In the genomic region with DNA sequence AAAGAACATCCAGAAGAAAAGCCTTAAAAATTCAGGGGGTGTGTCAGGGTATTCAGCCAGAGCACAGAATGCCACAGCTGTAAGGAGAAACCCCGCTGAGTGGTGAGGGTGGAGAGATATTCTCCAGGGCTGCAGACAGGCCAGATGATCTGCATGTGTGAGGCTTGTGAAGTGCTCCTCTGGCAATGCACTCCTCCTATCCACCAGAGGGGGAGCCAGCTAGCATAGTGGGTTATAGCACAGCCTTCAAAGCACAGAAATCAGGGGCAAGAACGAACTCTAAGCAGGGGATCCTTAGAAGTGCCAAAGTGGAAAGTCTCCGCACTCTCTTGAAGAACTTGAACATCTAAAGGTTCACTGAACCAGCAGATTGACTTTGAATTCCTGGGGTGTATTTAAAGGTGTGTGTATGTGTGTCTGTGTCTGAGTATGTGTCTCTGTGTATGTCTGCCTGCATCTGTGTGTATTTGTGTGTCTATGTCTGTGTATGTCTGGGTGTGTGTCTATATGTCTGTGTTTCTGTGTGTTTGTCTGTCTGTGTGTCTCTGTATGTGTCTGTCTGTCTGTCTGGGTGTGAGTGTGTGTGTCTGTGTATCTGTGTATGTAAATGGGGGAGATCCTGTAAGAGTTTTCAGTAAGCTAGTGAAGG, we compare ENCODE assay signal across 10 mouse cellular contexts. TPM values are rescaled to one million over a fixed set of nuclear protein-coding genes. Genes with fewer than 3 reads are reported as not detected.
A peak's percentile ranks its signal among the peaks of the same experiment; 100 is the strongest.
DNase-seq lines count a peak whose midpoint lies in the region; ATAC-seq and TF ChIP-seq lines count a peak whose summit lies in the region.
"Had no signal": no experiment of that assay in that cellular context is flagged by ENCODE, and none has a peak within 500 bp of the region (broad histone marks: within the 10 kb centered on the region; RNA-seq: fewer than 3 reads in every experiment).

No protein-coding gene starts in this region.

- TF ChIP-seq CTCF in liver, postnatal 0 days (IDR thresholded peaks at IDR 0.05; ENCODE audit: low read depth) = peak; percentile 42

- H3K36me3 ChIP-seq in forebrain, embryonic 10.5 days (replicated peaks) = no peaks in the 10 kb centered on the region
- H3K36me3 ChIP-seq in forebrain, embryonic 16.5 days (ENCODE audit: control insufficient read depth, insufficient read depth) = no peaks in the 10 kb centered on the region
- no peaks in the 10 kb centered on the region for H3K36me3 ChIP-seq in liver, postnatal 0 days (replicated peaks; ENCODE audit: insufficient read depth, low read length)
- H3K36me3 ChIP-seq: heart, embryonic 13.5 days had no signal

- H3K4me1 ChIP-seq in forebrain, embryonic 10.5 days = peaks cover 7% of the 10 kb centered on the region; the same call in 1 of the 2 replicates
- no peaks in the 10 kb centered on the region for H3K4me1 ChIP-seq in forebrain, embryonic 16.5 days (replicated peaks; ENCODE audit: control insufficient read depth, insufficient read depth, low read length)
- H3K4me1 ChIP-seq in liver, postnatal 0 days (ENCODE audit: insufficient read depth) = no peaks in the 10 kb centered on the region
- H3K4me1 ChIP-seq: heart, embryonic 13.5 days had no signal

- H3K4me3 ChIP-seq in forebrain, embryonic 10.5 days = no peak overlapping the region
- no peak overlapping the region for H3K4me3 ChIP-seq in forebrain, embryonic 16.5 days (replicated peaks; ENCODE audit: low read length)
- no peak overlapping the region for H3K4me3 ChIP-seq in liver, postnatal 0 days (ENCODE audit: low read depth, low read length)
- H3K4me3 ChIP-seq: heart, embryonic 13.5 days had no signal

- no peak overlapping the region for H3K27ac ChIP-seq in forebrain, embryonic 10.5 days
- H3K27ac ChIP-seq in forebrain, embryonic 16.5 days (ENCODE audit: low read length) = no peak overlapping the region
- H3K27ac ChIP-seq in liver, postnatal 0 days (ENCODE audit: low read depth) = no peak overlapping the region
- H3K27ac ChIP-seq: heart, embryonic 13.5 days had no signal

- no peaks in the 10 kb centered on the region for H3K9me3 ChIP-seq in forebrain, embryonic 10.5 days
- no peaks in the 10 kb centered on the region for H3K9me3 ChIP-seq in forebrain, embryonic 16.5 days (ENCODE audit: control insufficient read depth, low read length)
- no peaks in the 10 kb centered on the region for H3K9me3 ChIP-seq in liver, postnatal 0 days (ENCODE audit: low read length)
- H3K9me3 ChIP-seq: heart, embryonic 13.5 days had no signal

- no peaks in the 10 kb centered on the region for H3K27me3 ChIP-seq in forebrain, embryonic 10.5 days (ENCODE audit: poor library complexity, severe bottlenecking)
- no peaks in the 10 kb centered on the region for H3K27me3 ChIP-seq in forebrain, embryonic 16.5 days (replicated peaks; ENCODE audit: control insufficient read depth, insufficient read depth, low read length)
- no peaks in the 10 kb centered on the region for H3K27me3 ChIP-seq in liver, postnatal 0 days (ENCODE audit: insufficient read depth, low read length)
- H3K27me3 ChIP-seq: heart, embryonic 13.5 days had no signal

- no peak overlapping the region for H3K9ac ChIP-seq in forebrain, embryonic 16.5 days (replicated peaks; ENCODE audit: low read depth, low read length)
- no peak overlapping the region for H3K9ac ChIP-seq in liver, postnatal 0 days (replicated peaks)
- H3K9ac ChIP-seq: heart, embryonic 13.5 days had no signal

- 40% methylated on average over 3 of the region's 3 CpGs for WGBS in forebrain, embryonic 10.5 days
- 43% methylated on average over 3 of the region's 3 CpGs for WGBS in forebrain, embryonic 16.5 days
- 47% methylated on average over 3 of the region's 3 CpGs for WGBS in liver, postnatal 0 days (ENCODE audit: insufficient replicate concordance)

- ATAC-seq in forebrain, embryonic 16.5 days = no peak
- ATAC-seq in liver, postnatal 0 days = no peak
- ATAC-seq in megakaryocyte progenitor cell, adult 5-6 weeks (replicated peaks; ENCODE audit: poor library complexity) = peak; percentile 58; the same call in 1 of the 2 replicates

- peak; percentile 32 for DNase-seq in forebrain, embryonic 10.5 days (ENCODE audit: extremely low spot score, low spot score)
- no peak for DNase-seq in liver, postnatal 0 days
- DNase-seq in liver = no peak
- peak; percentile 37 for DNase-seq in brain, adult 2 months (ENCODE audit: low read depth, low spot score)
- no peak for DNase-seq in layer of hippocampus, postnatal 25 days (ENCODE audit: extremely low spot score in 1 of 2, low spot score in 1 of 2)
- no peak for DNase-seq in layer of hippocampus, postnatal 14 days (ENCODE audit: low spot score in 2 of 2)
- DNase-seq: kidney, postnatal 10 days had no signal

- no peak overlapping the region for H3K4me2 ChIP-seq in forebrain, embryonic 16.5 days (ENCODE audit: low read length)
- H3K4me2 ChIP-seq in liver, postnatal 0 days (ENCODE audit: low read depth, low read length) = no peak overlapping the region
- H3K4me2 ChIP-seq: heart, embryonic 13.5 days had no signal

- TF ChIP-seq EP300 in liver, postnatal 0 days (IDR thresholded peaks at IDR 0.05; ENCODE audit: low read depth) = no peak

RNA-seq across cellular contexts. Expression of gene Slc31a2, which starts 11.3 kb away (rescaled TPM):
- 8.6 and 10.1 TPM in 2 replicates for polyA plus RNA-seq in forebrain, embryonic 10.5 days (2016; fragmentation: Nextera tagmentation; extraction: Ambion mirVana)
- polyA plus RNA-seq in forebrain, embryonic 16.5 days (2015; fragmentation: Nextera tagmentation; extraction: Ambion mirVana) = 13.0 and 15.6 TPM in 2 replicates
- polyA plus RNA-seq in liver, postnatal 0 days (2015; fragmentation: Nextera tagmentation; extraction: Ambion mirVana) = 8.9 and 9.2 TPM in 2 replicates
- total RNA-seq in megakaryocyte progenitor cell, adult 5-6 weeks (2015) = 16.9 and 21.8 TPM in 2 replicates
- 18.6 and 23.0 TPM in 2 replicates for total RNA-seq in megakaryocyte progenitor cell, adult 5-6 weeks (2017)
- total RNA-seq in layer of hippocampus, postnatal 25 days (2021) = 1 to 10 TPM; 8.3 to 8.9 TPM
- total RNA-seq in layer of hippocampus, postnatal 14 days (2021) = 10 to 100 TPM in 1 of 2 experiments, 1 to 10 TPM in 1; 7.8 to 11.6 TPM

RNA-seq across cellular contexts. Expression of gene Zfp37, which starts 20.2 kb away (rescaled TPM):
- 19.7 and 22.1 TPM in 2 replicates for polyA plus RNA-seq in forebrain, embryonic 10.5 days (2016; fragmentation: Nextera tagmentation; extraction: Ambion mirVana)
- polyA plus RNA-seq in forebrain, embryonic 16.5 days (2015; fragmentation: Nextera tagmentation; extraction: Ambion mirVana) = 22.8 and 22.9 TPM in 2 replicates
- polyA plus RNA-seq in liver, postnatal 0 days (2015; fragmentation: Nextera tagmentation; extraction: Ambion mirVana) = 0.25 and 0.31 TPM in 2 replicates
- total RNA-seq in megakaryocyte progenitor cell, adult 5-6 weeks (2015) = 0.54 TPM in 1 of 2 replicates, not detected in the other
- total RNA-seq in megakaryocyte progenitor cell, adult 5-6 weeks (2017) = not detected in 2 replicates
- 10 to 100 TPM; 22.9 to 25.6 TPM for total RNA-seq in layer of hippocampus, postnatal 25 days (2021)
- total RNA-seq in layer of hippocampus, postnatal 14 days (2021) = 10 to 100 TPM; 22.8 to 23.5 TPM

Comparison
In these comparisons a context has a peak if more than half of its experiments do, and no peak if none do; other contexts are left out.
1. DNase-seq: peak in forebrain, embryonic 10.5 days (single experiment) and brain, adult 2 months (single experiment); none in liver, postnatal 0 days (single experiment), liver (single experiment), layer of hippocampus, postnatal 25 days (0 of 2) and layer of hippocampus, postnatal 14 days (0 of 2).
2. RNA of gene Zfp37, which starts 20.2 kb away (total RNA-seq): 22.9 to 25.6 TPM in layer of hippocampus, postnatal 25 days and 22.8 to 23.5 TPM in layer of hippocampus, postnatal 14 days; 0.54 TPM in megakaryocyte progenitor cell, adult 5-6 weeks; every median in the first group is over 10 times any median in the second.